Mouse (Mus musculus) lung, adult 2 months (tissue): ENCODE data around the gene Nxph1.

Experiments
- CTCF ChIP-seq: fragments of 200-500 bp; IDR thresholded peaks from 2 replicates; pipeline ENCODE4 v1.5.1; 2011; ENCODE audit warnings: mild to moderate bottlenecking, low read length, control low read depth; ENCODE audit not compliant: insufficient read depth
- POLR2A ChIP-seq: fragments of 200-500 bp; IDR thresholded peaks from 2 replicates; pipeline ENCODE4 v1.6.1; 2011; ENCODE audit warnings: low read depth, mild to moderate bottlenecking, control low read depth, low read length, borderline replicate concordance; ENCODE audit errors: extremely low read depth

DNA sequence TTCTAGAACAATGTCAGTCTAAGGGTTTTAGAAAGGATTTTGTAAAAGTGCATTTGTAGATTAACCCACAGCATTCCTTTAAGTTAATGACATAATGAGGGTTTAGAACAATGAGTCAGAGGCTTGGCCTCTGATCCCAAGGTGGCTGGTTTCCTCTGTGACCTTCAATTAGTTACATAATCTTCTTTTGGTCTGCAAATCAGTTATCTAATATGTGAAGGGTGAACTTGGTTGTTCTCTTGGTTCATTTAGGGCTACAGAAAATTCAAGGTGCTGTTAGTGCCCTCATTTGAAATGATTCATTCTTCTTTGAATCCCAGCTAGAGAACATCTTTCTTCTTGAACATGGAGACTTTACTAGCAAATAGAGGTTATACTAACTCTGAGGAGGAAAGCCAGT is 199.7 kb downstream of the Nxph1 start:
- TF ChIP-seq CTCF (no peak), POLR2A (no peak)
